Mouse (Mus musculus): ENCODE results near the gene Tnip3. TPM values are rescaled to one million over a fixed set of nuclear protein-coding genes. Genes with fewer than 3 reads are reported as not detected.

Gene Tnip3
- polyA plus RNA-seq, 1 experiment from 2014 or later, result 0.84 TPM

DNA sequence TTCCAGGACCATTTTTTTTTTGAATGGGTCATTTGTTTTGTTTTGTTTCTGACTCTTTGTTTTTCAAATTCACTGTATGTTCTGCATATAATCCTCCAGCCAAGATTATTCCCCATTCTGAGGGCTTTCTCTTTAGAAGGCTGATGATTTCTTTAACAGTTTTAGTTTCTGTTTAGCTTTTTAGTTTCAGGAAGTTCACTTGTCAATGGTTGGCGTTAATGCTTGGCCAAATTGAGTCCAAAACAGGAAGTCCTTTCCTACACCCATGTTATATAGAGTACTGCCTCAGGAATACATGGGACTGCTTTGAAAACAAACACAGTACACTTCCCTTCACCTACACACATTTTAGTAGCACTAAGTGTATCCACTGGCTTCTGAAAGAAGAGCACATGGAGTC, 2.8 kb downstream of the Tnip3 start:
- Histone ChIP-seq H3K36me3 (ENCODE audit: control insufficient read depth, insufficient read depth, low read length) (no peaks in the 10 kb centered on the region), H3K27ac (replicated peaks) (no peak overlapping the region), H3K4me1 (replicated peaks; ENCODE audit: control insufficient read depth, insufficient read depth) (no peaks in the 10 kb centered on the region), H3K4me3 (ENCODE audit: low read depth, low read length) (no peak overlapping the region), H3K4me2 (replicated peaks; ENCODE audit: low read depth) (no peak overlapping the region), H3K9me3 (ENCODE audit: control insufficient read depth, low read length) (no peaks in the 10 kb centered on the region), H3K9ac (ENCODE audit: low read length) (no peak overlapping the region), H3K27me3 (ENCODE audit: control insufficient read depth, insufficient read depth, low read length) (no peaks in the 10 kb centered on the region)
- TF ChIP-seq EP300 (optimal IDR thresholded peaks at IDR 0.05), result no peak
- no peak for TF ChIP-seq CTCF (IDR thresholded peaks at IDR 0.05; ENCODE audit: low read depth)
- DNase-seq (ENCODE audit: low spot score), result no peak
- 64% methylated on average over 1 of the region's 1 CpGs for WGBS
- ATAC-seq (ENCODE audit: low FRiP score, low TSS enrichment), result no peak

DNA sequence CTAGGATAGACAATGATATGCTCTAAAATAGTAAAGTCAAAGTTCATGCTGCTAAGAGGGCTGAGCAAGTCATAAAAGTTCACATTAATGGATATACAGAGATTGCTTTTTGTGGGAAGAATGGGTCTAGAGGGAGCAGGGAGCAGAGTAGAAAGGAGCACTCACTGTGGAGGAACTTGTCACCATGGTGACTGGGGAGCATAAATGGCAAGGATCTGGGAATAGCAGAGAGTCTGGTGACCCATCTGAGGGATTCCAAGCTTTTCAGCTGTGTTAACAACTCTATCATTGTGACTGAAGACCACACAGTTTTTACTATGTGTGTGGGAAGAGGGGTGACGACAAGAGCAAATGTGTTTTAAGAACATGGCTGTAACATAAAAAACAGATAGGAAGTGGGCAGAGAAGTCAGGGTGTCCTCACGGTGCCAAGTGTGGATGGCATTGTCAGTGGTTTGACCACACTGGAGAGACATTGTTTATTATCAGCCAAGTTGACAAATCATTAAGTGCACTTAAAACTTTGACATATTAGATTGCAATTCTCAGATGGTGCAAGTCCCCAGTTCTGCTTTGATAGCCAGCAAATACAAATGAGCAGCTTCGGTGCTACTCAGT, 6.2 kb downstream of the Tnip3 start:
- Histone ChIP-seq H3K27me3 (ENCODE audit: control insufficient read depth, insufficient read depth, low read length) (no peaks in the 10 kb centered on the region), H3K9ac (ENCODE audit: low read length) (no peak overlapping the region), H3K27ac (replicated peaks) (no peak overlapping the region), H3K4me3 (ENCODE audit: low read depth, low read length) (no peak overlapping the region), H3K4me1 (replicated peaks; ENCODE audit: control insufficient read depth, insufficient read depth) (no peaks in the 10 kb centered on the region), H3K36me3 (ENCODE audit: control insufficient read depth, insufficient read depth, low read length) (no peaks in the 10 kb centered on the region), H3K9me3 (ENCODE audit: control insufficient read depth, low read length) (no peaks in the 10 kb centered on the region), H3K4me2 (replicated peaks; ENCODE audit: low read depth) (no peak overlapping the region)
- 64% methylated on average over 3 of the region's 3 CpGs for WGBS
- TF ChIP-seq CTCF (IDR thresholded peaks at IDR 0.05; ENCODE audit: low read depth) (no peak), EP300 (optimal IDR thresholded peaks at IDR 0.05) (no peak)
- DNase-seq (ENCODE audit: low spot score) (no peak), ATAC-seq (ENCODE audit: low FRiP score, low TSS enrichment) (no peak)

DNA sequence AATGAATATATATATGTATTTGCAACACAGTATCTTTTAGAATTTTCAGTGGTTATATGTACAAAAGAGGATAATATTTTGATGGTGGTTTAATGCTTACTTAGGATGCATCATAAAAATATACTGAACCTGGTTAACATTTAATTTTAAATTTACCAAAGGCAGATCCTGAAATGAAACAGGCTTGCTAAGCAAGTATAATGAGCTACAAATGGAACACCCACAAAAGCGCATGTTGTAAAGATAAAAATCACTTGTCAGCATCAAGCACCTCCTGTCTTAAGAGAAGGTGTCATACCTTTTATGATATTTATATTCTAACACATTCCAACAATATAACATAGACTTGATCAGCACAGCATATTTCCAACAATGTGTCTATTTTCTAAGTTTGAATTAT, 8.6 kb downstream of the Tnip3 start:
- TF ChIP-seq CTCF (IDR thresholded peaks at IDR 0.05; ENCODE audit: low read depth) (no peak), EP300 (optimal IDR thresholded peaks at IDR 0.05) (no peak)
- H3K4me1 ChIP-seq (replicated peaks; ENCODE audit: control insufficient read depth, insufficient read depth), result no peaks in the 10 kb centered on the region
- H3K27ac ChIP-seq (replicated peaks), result no peak overlapping the region
- ATAC-seq (ENCODE audit: low FRiP score, low TSS enrichment) (no peak), DNase-seq (ENCODE audit: low spot score) (no peak)
- H3K4me3 ChIP-seq (ENCODE audit: low read depth, low read length), result no peak overlapping the region
- no peak overlapping the region for H3K4me2 ChIP-seq (replicated peaks; ENCODE audit: low read depth)
- H3K36me3 ChIP-seq (ENCODE audit: control insufficient read depth, insufficient read depth, low read length), result no peaks in the 10 kb centered on the region
- H3K27me3 ChIP-seq (ENCODE audit: control insufficient read depth, insufficient read depth, low read length), result no peaks in the 10 kb centered on the region
- H3K9ac ChIP-seq (ENCODE audit: low read length), result no peak overlapping the region
- 73% methylated on average over 1 of the region's 1 CpGs for WGBS
- no peaks in the 10 kb centered on the region for H3K9me3 ChIP-seq (ENCODE audit: control insufficient read depth, low read length)

GRCm38 (mm10) chr6:65537327-65537884, 12.3 kb downstream of the Tnip3 start:
- 51% methylated on average over 5 of the region's 5 CpGs for WGBS
- ATAC-seq (ENCODE audit: low FRiP score, low TSS enrichment) (no peak), DNase-seq (ENCODE audit: low spot score) (no peak)
- Histone ChIP-seq H3K4me2 (replicated peaks; ENCODE audit: low read depth) (no peak overlapping the region), H3K4me1 (replicated peaks; ENCODE audit: control insufficient read depth, insufficient read depth) (no peaks in the 10 kb centered on the region), H3K9me3 (ENCODE audit: control insufficient read depth, low read length) (no peaks in the 10 kb centered on the region), H3K9ac (ENCODE audit: low read length) (no peak overlapping the region), H3K36me3 (ENCODE audit: control insufficient read depth, insufficient read depth, low read length) (no peaks in the 10 kb centered on the region), H3K4me3 (ENCODE audit: low read depth, low read length) (no peak overlapping the region), H3K27ac (replicated peaks) (no peak overlapping the region), H3K27me3 (ENCODE audit: control insufficient read depth, insufficient read depth, low read length) (no peaks in the 10 kb centered on the region)
- TF ChIP-seq EP300 (optimal IDR thresholded peaks at IDR 0.05), result no peak
- no peak for TF ChIP-seq CTCF (IDR thresholded peaks at IDR 0.05; ENCODE audit: low read depth)

GRCm38 (mm10) chr6:65538022-65538652, 13.0 kb downstream of the Tnip3 start:
- WGBS, result 53% methylated on average over 9 of the region's 9 CpGs
- TF ChIP-seq CTCF (IDR thresholded peaks at IDR 0.05; ENCODE audit: low read depth) (no peak), EP300 (optimal IDR thresholded peaks at IDR 0.05) (no peak)
- no peaks in the 10 kb centered on the region for H3K9me3 ChIP-seq (ENCODE audit: control insufficient read depth, low read length)

DNA sequence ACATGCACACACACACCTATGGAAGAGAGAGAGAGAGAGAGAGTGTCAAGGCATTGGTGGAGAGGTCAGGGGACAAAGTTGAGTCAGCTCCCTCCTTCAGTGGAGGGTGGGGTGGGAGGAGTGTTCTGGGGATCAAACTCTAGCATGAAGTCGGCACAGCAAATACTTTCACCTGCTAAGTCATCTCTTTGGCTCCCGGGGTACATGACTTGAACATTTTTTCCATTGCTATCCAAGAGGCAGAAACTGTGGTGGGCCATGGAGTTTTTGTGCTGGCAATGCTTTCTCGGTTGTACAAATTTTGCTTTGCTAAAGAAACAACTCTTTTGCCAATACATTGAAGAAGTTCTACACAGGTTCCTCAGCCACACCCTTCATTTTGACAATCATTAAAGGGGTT, 13.8 kb downstream of the Tnip3 start:
- no peak overlapping the region for H3K27ac ChIP-seq (replicated peaks)
- ATAC-seq (ENCODE audit: low FRiP score, low TSS enrichment), result no peak
- H3K4me1 ChIP-seq (replicated peaks; ENCODE audit: control insufficient read depth, insufficient read depth), result no peaks in the 10 kb centered on the region
- TF ChIP-seq CTCF (IDR thresholded peaks at IDR 0.05; ENCODE audit: low read depth) (no peak), EP300 (optimal IDR thresholded peaks at IDR 0.05) (no peak)
- H3K9ac ChIP-seq (ENCODE audit: low read length), result no peak overlapping the region
- WGBS, result 76% methylated on average over 3 of the region's 3 CpGs
- no peak overlapping the region for H3K4me2 ChIP-seq (replicated peaks; ENCODE audit: low read depth)
- H3K27me3 ChIP-seq (ENCODE audit: control insufficient read depth, insufficient read depth, low read length), result no peaks in the 10 kb centered on the region
- no peak overlapping the region for H3K4me3 ChIP-seq (ENCODE audit: low read depth, low read length)
- DNase-seq (ENCODE audit: low spot score), result no peak
- no peaks in the 10 kb centered on the region for H3K36me3 ChIP-seq (ENCODE audit: control insufficient read depth, insufficient read depth, low read length)
- no peaks in the 10 kb centered on the region for H3K9me3 ChIP-seq (ENCODE audit: control insufficient read depth, low read length)

More at GRCm38 (mm10) chr6:65538022-65538652, 13.0 kb downstream of the Tnip3 start:
- Histone ChIP-seq H3K27me3 (ENCODE audit: control insufficient read depth, insufficient read depth, low read length) (no peaks in the 10 kb centered on the region), H3K4me3 (ENCODE audit: low read depth, low read length) (no peak overlapping the region), H3K27ac (replicated peaks) (no peak overlapping the region), H3K4me2 (replicated peaks; ENCODE audit: low read depth) (no peak overlapping the region), H3K36me3 (ENCODE audit: control insufficient read depth, insufficient read depth, low read length) (no peaks in the 10 kb centered on the region), H3K4me1 (replicated peaks; ENCODE audit: control insufficient read depth, insufficient read depth) (no peaks in the 10 kb centered on the region), H3K9ac (ENCODE audit: low read length) (no peak overlapping the region)
- no peak for DNase-seq (ENCODE audit: low spot score)
- ATAC-seq (ENCODE audit: low FRiP score, low TSS enrichment), result no peak

Data from stomach, postnatal 0 days (tissue).